Mouse (Mus musculus): ENCODE measurements around the gene Phf21b. TPM values are rescaled to one million over a fixed set of nuclear protein-coding genes. Genes with fewer than 3 reads are reported as not detected.

Gene Phf21b
- polyA plus RNA-seq, 1 experiment from 2014 or later = 2.5 TPM

- Histone ChIP-seq H3K27ac (ENCODE audit: low read depth, low read length) (peak overlapping the region; percentile 91), H3K9me3 (ENCODE audit: control insufficient read depth, low read length) (no peaks in the 10 kb centered on the region), H3K4me1 (ENCODE audit: control insufficient read depth, insufficient read depth, low read depth, low read length) (peaks cover 33% of the 10 kb centered on the region), H3K36me3 (ENCODE audit: control insufficient read depth, insufficient read depth, low read length) (no peaks in the 10 kb centered on the region), H3K4me3 (ENCODE audit: low read length) (peak overlapping the region; percentile 75), H3K9ac (ENCODE audit: low read depth, low read length) (peak overlapping the region; percentile 76), H3K4me2 (ENCODE audit: low read length) (peak overlapping the region; percentile 96), H3K27me3 (replicated peaks; ENCODE audit: control insufficient read depth, insufficient read depth, low read length) (no peaks in the 10 kb centered on the region)
- WGBS = under 1% methylated on average over 65 of the region's 84 CpGs
- ATAC-seq = peak; percentile 75
Measured at GRCm38 (mm10) chr15:84853261-84854137, 2.4 kb downstream of the Phf21b start.

GRCm38 (mm10) chr15:84852457-84853070 is 3.3 kb downstream of the Phf21b start:
- peak overlapping the region; percentile 91 for H3K27ac ChIP-seq (ENCODE audit: low read depth, low read length)
- peak overlapping the region; percentile 75 for H3K4me3 ChIP-seq (ENCODE audit: low read length)
- H3K9ac ChIP-seq (ENCODE audit: low read depth, low read length) = peak overlapping the region; percentile 76; the same call in 1 of the 2 replicates
- peaks cover 33% of the 10 kb centered on the region for H3K4me1 ChIP-seq (ENCODE audit: control insufficient read depth, insufficient read depth, low read depth, low read length)
- no peaks in the 10 kb centered on the region for H3K9me3 ChIP-seq (ENCODE audit: control insufficient read depth, low read length)
- no peak for ATAC-seq
- no peaks in the 10 kb centered on the region for H3K27me3 ChIP-seq (replicated peaks; ENCODE audit: control insufficient read depth, insufficient read depth, low read length)
- peak overlapping the region; percentile 96 for H3K4me2 ChIP-seq (ENCODE audit: low read length)
- H3K36me3 ChIP-seq (ENCODE audit: control insufficient read depth, insufficient read depth, low read length) = no peaks in the 10 kb centered on the region
- WGBS = 6% methylated on average over 10 of the region's 10 CpGs

- WGBS = 78% methylated on average over 1 of the region's 1 CpGs
- Histone ChIP-seq H3K27me3 (replicated peaks; ENCODE audit: control insufficient read depth, insufficient read depth, low read length) (no peaks in the 10 kb centered on the region), H3K4me2 (ENCODE audit: low read length) (no peak overlapping the region), H3K9me3 (ENCODE audit: control insufficient read depth, low read length) (no peaks in the 10 kb centered on the region), H3K27ac (ENCODE audit: low read depth, low read length) (no peak overlapping the region), H3K9ac (ENCODE audit: low read depth, low read length) (no peak overlapping the region), H3K4me3 (ENCODE audit: low read length) (no peak overlapping the region), H3K4me1 (ENCODE audit: control insufficient read depth, insufficient read depth, low read depth, low read length) (peaks cover 28% of the 10 kb centered on the region), H3K36me3 (ENCODE audit: control insufficient read depth, insufficient read depth, low read length) (no peaks in the 10 kb centered on the region)
- no peak for ATAC-seq
Measured at GRCm38 (mm10) chr15:84850321-84850720, 5.5 kb downstream of the Phf21b start.

GRCm38 (mm10) chr15:84846216-84846615 is 9.6 kb downstream of the Phf21b start:
- Histone ChIP-seq H3K9me3 (ENCODE audit: control insufficient read depth, low read length) (no peaks in the 10 kb centered on the region), H3K27me3 (replicated peaks; ENCODE audit: control insufficient read depth, insufficient read depth, low read length) (no peaks in the 10 kb centered on the region), H3K27ac (ENCODE audit: low read depth, low read length) (no peak overlapping the region), H3K4me2 (ENCODE audit: low read length) (no peak overlapping the region), H3K9ac (ENCODE audit: low read depth, low read length) (no peak overlapping the region), H3K4me3 (ENCODE audit: low read length) (no peak overlapping the region), H3K36me3 (ENCODE audit: control insufficient read depth, insufficient read depth, low read length) (no peaks in the 10 kb centered on the region), H3K4me1 (ENCODE audit: control insufficient read depth, insufficient read depth, low read depth, low read length) (peaks cover 44% of the 10 kb centered on the region)
- ATAC-seq = no peak
- 41% methylated on average over 3 of the region's 3 CpGs for WGBS

GRCm38 (mm10) chr15:84844831-84845230 is 11.0 kb downstream of the Phf21b start:
- H3K27ac ChIP-seq (ENCODE audit: low read depth, low read length) = no peak overlapping the region
- H3K36me3 ChIP-seq (ENCODE audit: control insufficient read depth, insufficient read depth, low read length) = no peaks in the 10 kb centered on the region
- peaks cover 39% of the 10 kb centered on the region for H3K4me1 ChIP-seq (ENCODE audit: control insufficient read depth, insufficient read depth, low read depth, low read length)
- no peak overlapping the region for H3K4me2 ChIP-seq (ENCODE audit: low read length)
- no peaks in the 10 kb centered on the region for H3K27me3 ChIP-seq (replicated peaks; ENCODE audit: control insufficient read depth, insufficient read depth, low read length)
- no peak overlapping the region for H3K4me3 ChIP-seq (ENCODE audit: low read length)
- no peak overlapping the region for H3K9ac ChIP-seq (ENCODE audit: low read depth, low read length)
- no peaks in the 10 kb centered on the region for H3K9me3 ChIP-seq (ENCODE audit: control insufficient read depth, low read length)
- 71% methylated on average over 4 of the region's 4 CpGs for WGBS
- ATAC-seq = no peak

GRCm38 (mm10) chr15:84843034-84843433 is 12.8 kb downstream of the Phf21b start:
- Histone ChIP-seq H3K9ac (ENCODE audit: low read depth, low read length) (no peak overlapping the region), H3K27me3 (replicated peaks; ENCODE audit: control insufficient read depth, insufficient read depth, low read length) (no peaks in the 10 kb centered on the region), H3K4me1 (ENCODE audit: control insufficient read depth, insufficient read depth, low read depth, low read length) (peaks cover 41% of the 10 kb centered on the region)

GRCm38 (mm10) chr15:84841925-84842821 is 13.7 kb downstream of the Phf21b start:
- no peak overlapping the region for H3K4me3 ChIP-seq (ENCODE audit: low read length)
- ATAC-seq = peak; percentile 59
- no peak overlapping the region for H3K9ac ChIP-seq (ENCODE audit: low read depth, low read length)
- H3K27me3 ChIP-seq (replicated peaks; ENCODE audit: control insufficient read depth, insufficient read depth, low read length) = no peaks in the 10 kb centered on the region
- H3K4me2 ChIP-seq (ENCODE audit: low read length) = no peak overlapping the region
- H3K4me1 ChIP-seq (ENCODE audit: control insufficient read depth, insufficient read depth, low read depth, low read length) = peaks cover 41% of the 10 kb centered on the region
- H3K27ac ChIP-seq (ENCODE audit: low read depth, low read length) = no peak overlapping the region
- no peaks in the 10 kb centered on the region for H3K9me3 ChIP-seq (ENCODE audit: control insufficient read depth, low read length)
- WGBS = 25% methylated on average over 19 of the region's 19 CpGs
- no peaks in the 10 kb centered on the region for H3K36me3 ChIP-seq (ENCODE audit: control insufficient read depth, insufficient read depth, low read length)

More at GRCm38 (mm10) chr15:84843034-84843433, 12.8 kb downstream of the Phf21b start:
- no peak for ATAC-seq
- Histone ChIP-seq H3K4me3 (ENCODE audit: low read length) (no peak overlapping the region), H3K4me2 (ENCODE audit: low read length) (no peak overlapping the region), H3K36me3 (ENCODE audit: control insufficient read depth, insufficient read depth, low read length) (no peaks in the 10 kb centered on the region), H3K27ac (ENCODE audit: low read depth, low read length) (no peak overlapping the region), H3K9me3 (ENCODE audit: control insufficient read depth, low read length) (no peaks in the 10 kb centered on the region)
- 58% methylated on average over 10 of the region's 10 CpGs for WGBS

- 78% methylated on average over 3 of the region's 3 CpGs for WGBS
- ATAC-seq = no peak
Measured at GRCm38 (mm10) chr15:84840560-84840959, 15.3 kb downstream of the Phf21b start.

More at GRCm38 (mm10) chr15:84840560-84840959, 15.3 kb downstream of the Phf21b start:
- peaks cover 38% of the 10 kb centered on the region for H3K4me1 ChIP-seq (ENCODE audit: control insufficient read depth, insufficient read depth, low read depth, low read length)
- H3K9ac ChIP-seq (ENCODE audit: low read depth, low read length) = no peak overlapping the region
- no peaks in the 10 kb centered on the region for H3K27me3 ChIP-seq (replicated peaks; ENCODE audit: control insufficient read depth, insufficient read depth, low read length)
- H3K27ac ChIP-seq (ENCODE audit: low read depth, low read length) = no peak overlapping the region
- no peaks in the 10 kb centered on the region for H3K9me3 ChIP-seq (ENCODE audit: control insufficient read depth, low read length)
- no peaks in the 10 kb centered on the region for H3K36me3 ChIP-seq (ENCODE audit: control insufficient read depth, insufficient read depth, low read length)
- H3K4me2 ChIP-seq (ENCODE audit: low read length) = no peak overlapping the region
- no peak overlapping the region for H3K4me3 ChIP-seq (ENCODE audit: low read length)

Data from hindbrain, embryonic 16.5 days (tissue).